In the genomic region with DNA sequence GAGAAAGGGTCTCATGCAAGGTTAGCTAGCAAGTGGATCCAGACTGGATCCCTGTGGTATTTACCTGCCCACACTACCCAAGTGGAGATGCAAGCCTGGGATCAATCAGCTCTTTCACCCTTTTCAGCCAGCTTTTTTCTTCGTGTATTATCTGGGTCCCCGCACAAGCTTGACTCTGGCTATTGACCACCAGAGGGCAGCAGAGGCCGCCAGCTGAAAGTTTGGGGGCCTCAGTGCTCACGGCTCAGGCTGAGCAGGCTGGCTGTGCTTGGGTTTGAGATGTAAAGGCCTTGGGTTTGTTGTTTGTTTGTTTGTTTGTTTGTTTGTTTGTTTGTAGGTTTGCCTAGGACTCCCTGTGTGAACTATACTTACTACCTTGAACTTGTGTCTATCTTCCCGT, we compare ENCODE assay signal across 8 mouse cellular contexts. TPM values are rescaled to one million over a fixed set of nuclear protein-coding genes. Genes with fewer than 3 reads are reported as not detected.
DNase-seq lines count a peak whose midpoint lies in the region; ATAC-seq and TF ChIP-seq lines count a peak whose summit lies in the region.

No protein-coding gene starts in this region.

- TF ChIP-seq CTCF in Patski (IDR thresholded peaks at IDR 0.05) = peak; percentile 95
- peak; percentile 99 for TF ChIP-seq CTCF in intestine, postnatal 0 days (IDR thresholded peaks at IDR 0.05; ENCODE audit: low read depth)

- no peaks in the 10 kb centered on the region for H3K9me3 ChIP-seq in intestine, postnatal 0 days (ENCODE audit: control insufficient read depth)
- no peaks in the 10 kb centered on the region for H3K9me3 ChIP-seq in liver, embryonic 12.5 days (replicated peaks)
- H3K9me3 ChIP-seq in stomach, embryonic 15.5 days = no peaks in the 10 kb centered on the region

- CTCF ChIA-PET in Patski (lab: Charles Lee) = interaction anchor here (0.7 to 8.7 kb wide), 37 partner anchors 8 to 210 kb away, joined by 3 to 91 read pairs (median 7); a partner anchor contains a TSS

- peak overlapping the region; percentile 29; the same call in 1 of the 2 replicates for H3K27ac ChIP-seq in intestine, postnatal 0 days (ENCODE audit: low read depth, low read length)
- no peak overlapping the region for H3K27ac ChIP-seq in liver, embryonic 12.5 days
- H3K27ac ChIP-seq in stomach, embryonic 15.5 days = no peak overlapping the region

- H3K4me3 ChIP-seq in intestine, postnatal 0 days (ENCODE audit: low read depth, low read length) = 0 out of 2 replicates have a peak overlapping the region, but pooled peaks have one; percentile 35
- no peak overlapping the region for H3K4me3 ChIP-seq in liver, embryonic 12.5 days
- H3K4me3 ChIP-seq in stomach, embryonic 15.5 days (replicated peaks) = no peak overlapping the region

- no peak overlapping the region for H3K9ac ChIP-seq in intestine, postnatal 0 days (ENCODE audit: low read depth, low read length)
- H3K9ac ChIP-seq in liver, embryonic 12.5 days = no peak overlapping the region
- no peak overlapping the region for H3K9ac ChIP-seq in stomach, embryonic 15.5 days

- H3K27me3 ChIP-seq in Patski = no peaks in the 10 kb centered on the region
- no peaks in the 10 kb centered on the region for H3K27me3 ChIP-seq in intestine, postnatal 0 days (replicated peaks; ENCODE audit: control insufficient read depth, insufficient read depth, low read length)
- peaks cover 20% of the 10 kb centered on the region; the same call in 1 of the 2 replicates for H3K27me3 ChIP-seq in liver, embryonic 12.5 days (replicated peaks)
- H3K27me3 ChIP-seq in stomach, embryonic 15.5 days (replicated peaks) = no peaks in the 10 kb centered on the region

- peak overlapping the region; percentile 72 for H3K4me2 ChIP-seq in intestine, postnatal 0 days (replicated peaks; ENCODE audit: low read depth)
- H3K4me2 ChIP-seq in liver, embryonic 12.5 days = peak overlapping the region; percentile 78; the same call in 1 of the 2 replicates
- no peak overlapping the region for H3K4me2 ChIP-seq in stomach, embryonic 15.5 days

- in situ Hi-C loops in Patski (cut with MboI; ENCODE audit: low pct_unique_long_range_greater_than_20kb) = no loop called here

- POLR2A ChIA-PET in Patski (lab: Charles Lee) = interaction anchor here (1.2 to 3.2 kb wide), 2 partner anchors 31 to 45 kb away, joined by 6 to 13 read pairs; no protein-coding TSS in a partner anchor

- 16% methylated on average over 5 of the region's 5 CpGs for WGBS in intestine, postnatal 0 days
- 12% methylated on average over 5 of the region's 5 CpGs for WGBS in liver, embryonic 12.5 days (ENCODE audit: insufficient replicate concordance)
- 16% methylated on average over 5 of the region's 5 CpGs for WGBS in stomach, embryonic 15.5 days

- DNase-seq in 416B (ENCODE audit: low read depth) (peak; percentile 84), Patski (ENCODE audit: low read depth, low spot score) (no peak)
- peak; percentile 81 to 82 for DNase-seq in cerebellum, postnatal 36 days
- peak; percentile 81 for DNase-seq in gastrocnemius, postnatal 10 days
- DNase-seq in naive thymus-derived CD4-positive, alpha-beta T cell, adult 2 months (ENCODE audit: low read depth) = peak; percentile 90

- H3K4me1 ChIP-seq in intestine, postnatal 0 days (replicated peaks; ENCODE audit: control insufficient read depth, insufficient read depth, low read length) = peaks cover 3% of the 10 kb centered on the region; the same call in 1 of the 2 replicates
- peaks cover 33% of the 10 kb centered on the region for H3K4me1 ChIP-seq in liver, embryonic 12.5 days
- peaks cover 9% of the 10 kb centered on the region; the same call in 1 of the 2 replicates for H3K4me1 ChIP-seq in stomach, embryonic 15.5 days

- H3K36me3 ChIP-seq in intestine, postnatal 0 days (ENCODE audit: control insufficient read depth, insufficient read depth) = no peaks in the 10 kb centered on the region
- H3K36me3 ChIP-seq in liver, embryonic 12.5 days = no peaks in the 10 kb centered on the region
- no peaks in the 10 kb centered on the region for H3K36me3 ChIP-seq in stomach, embryonic 15.5 days

- ATAC-seq in Patski = peak; percentile 34
- peak; percentile 56 for ATAC-seq in intestine, postnatal 0 days
- peak; percentile 58; the same call in 1 of the 2 replicates for ATAC-seq in liver, embryonic 12.5 days
- ATAC-seq in stomach, embryonic 15.5 days (ENCODE audit: insufficient read depth, low FRiP score, low read depth) = peak; percentile 4; the same call in 1 of the 2 replicates

RNA-seq across cellular contexts. Expression of a gene that starts 10.4 kb away (rescaled TPM):
- polyA plus RNA-seq in Patski (2021) = 592 TPM
- 100 to 1,000 TPM; 193 to 231 TPM for total RNA-seq in gastrocnemius, postnatal 10 days (2021)
- polyA plus RNA-seq in intestine, postnatal 0 days (2015; fragmentation: Nextera tagmentation; extraction: Ambion mirVana) = 245 and 265 TPM in 2 replicates
- 206 and 210 TPM in 2 replicates for polyA plus RNA-seq in liver, embryonic 12.5 days (2016; fragmentation: Nextera tagmentation; extraction: Ambion mirVana)
- 355 and 371 TPM in 2 replicates for polyA plus RNA-seq in stomach, embryonic 15.5 days (2015; fragmentation: Nextera tagmentation; extraction: Ambion mirVana)

RNA-seq across cellular contexts. Expression of a gene that starts 23.8 kb away (rescaled TPM):
- 0.13 TPM for polyA plus RNA-seq in Patski (2021)
- 10 to 100 TPM; 17.6 to 20.4 TPM for total RNA-seq in gastrocnemius, postnatal 10 days (2021)
- 15.5 and 15.6 TPM in 2 replicates for polyA plus RNA-seq in intestine, postnatal 0 days (2015; fragmentation: Nextera tagmentation; extraction: Ambion mirVana)
- 2.8 and 3.3 TPM in 2 replicates for polyA plus RNA-seq in liver, embryonic 12.5 days (2016; fragmentation: Nextera tagmentation; extraction: Ambion mirVana)
- polyA plus RNA-seq in stomach, embryonic 15.5 days (2015; fragmentation: Nextera tagmentation; extraction: Ambion mirVana) = 19.5 and 28.6 TPM in 2 replicates

RNA-seq across cellular contexts. Expression of a gene that starts 33.9 kb away (rescaled TPM):
- 2.2 TPM for polyA plus RNA-seq in Patski (2021)
- not detected for total RNA-seq in gastrocnemius, postnatal 10 days (2021)
- 1.6 and 1.9 TPM in 2 replicates for polyA plus RNA-seq in intestine, postnatal 0 days (2015; fragmentation: Nextera tagmentation; extraction: Ambion mirVana)
- 1.9 and 2.4 TPM in 2 replicates for polyA plus RNA-seq in liver, embryonic 12.5 days (2016; fragmentation: Nextera tagmentation; extraction: Ambion mirVana)
- polyA plus RNA-seq in stomach, embryonic 15.5 days (2015; fragmentation: Nextera tagmentation; extraction: Ambion mirVana) = 1.1 and 1.9 TPM in 2 replicates

RNA-seq across cellular contexts. Expression of a gene that starts 36.5 kb away (rescaled TPM):
- polyA plus RNA-seq in Patski (2021) = 39.1 TPM
- total RNA-seq in gastrocnemius, postnatal 10 days (2021) = 10 to 100 TPM; 41.8 to 51.3 TPM
- 37.1 and 37.3 TPM in 2 replicates for polyA plus RNA-seq in intestine, postnatal 0 days (2015; fragmentation: Nextera tagmentation; extraction: Ambion mirVana)
- 0.35 and 0.52 TPM in 2 replicates for polyA plus RNA-seq in liver, embryonic 12.5 days (2016; fragmentation: Nextera tagmentation; extraction: Ambion mirVana)
- 13.2 and 16.5 TPM in 2 replicates for polyA plus RNA-seq in stomach, embryonic 15.5 days (2015; fragmentation: Nextera tagmentation; extraction: Ambion mirVana)

RNA-seq across cellular contexts. Expression of a gene that starts 58.1 kb away (rescaled TPM):
- 19.1 TPM for polyA plus RNA-seq in Patski (2021)
- total RNA-seq in gastrocnemius, postnatal 10 days (2021) = 10 to 100 TPM; 34.6 to 40.4 TPM
- 36.9 and 38.9 TPM in 2 replicates for polyA plus RNA-seq in intestine, postnatal 0 days (2015; fragmentation: Nextera tagmentation; extraction: Ambion mirVana)
- 171 TPM in 2 replicates for polyA plus RNA-seq in liver, embryonic 12.5 days (2016; fragmentation: Nextera tagmentation; extraction: Ambion mirVana)
- polyA plus RNA-seq in stomach, embryonic 15.5 days (2015; fragmentation: Nextera tagmentation; extraction: Ambion mirVana) = 65.1 and 68.2 TPM in 2 replicates

Comparison
In these comparisons a context has a peak if more than half of its experiments do, and no peak if none do; other contexts are left out.
1. ATAC-seq: peak in every context shown above with its lines; median percentile 58 in liver, embryonic 12.5 days; 56 in intestine, postnatal 0 days; 34 in Patski; 4 in stomach, embryonic 15.5 days.